Mouse (Mus musculus) thymus, adult 2 months (tissue): Measurements from ENCODE around the gene Rfx8. TPM values are rescaled to one million over a fixed set of nuclear protein-coding genes. Genes with fewer than 3 reads are reported as not detected.

Experiments used
- DNase-seq: peaks from one replicate; pipeline ENCODE4 v3.0.0; 2021
- H3K27ac ChIP-seq: fragments of 200-500 bp; 2 replicates; pipeline ENCODE4 v1.5.1; 2012; ENCODE audit warnings: low read length, control low read depth; ENCODE audit not compliant: control insufficient read depth, insufficient read depth
- H3K27me3 ChIP-seq: fragments of 200-500 bp; 2 replicates; pipeline ENCODE4 v1.6.1; 2012; ENCODE audit warnings: mild to moderate bottlenecking, low read length, moderate library complexity, mixed read lengths; ENCODE audit not compliant: control insufficient read depth, insufficient read depth
- H3K36me3 ChIP-seq: fragments of 200-500 bp; 2 replicates; pipeline ENCODE4 v1.6.1; 2012; ENCODE audit warnings: mild to moderate bottlenecking, low read length, moderate library complexity; ENCODE audit not compliant: control insufficient read depth, insufficient read depth
- H3K4me1 ChIP-seq: fragments of 200-500 bp; replicated peaks from 2 replicates; pipeline ENCODE4 v1.6.1; 2012; ENCODE audit warnings: low read length; ENCODE audit not compliant: control insufficient read depth, insufficient read depth
- H3K4me3 ChIP-seq: fragments of 200-500 bp; 2 replicates; pipeline ENCODE4 v1.5.1; 2012; ENCODE audit warnings: mild to moderate bottlenecking, low read length, control low read depth, moderate library complexity; ENCODE audit not compliant: control insufficient read depth, insufficient read depth
- CTCF ChIP-seq: fragments of 200-500 bp; IDR thresholded peaks from 2 replicates; pipeline ENCODE4 v1.5.1; 2012; ENCODE audit warnings: mild to moderate bottlenecking, control low read depth, low read length, moderate library complexity, borderline replicate concordance; ENCODE audit not compliant: control insufficient read depth, poor library complexity, insufficient read depth; ENCODE audit errors: extremely low read depth
- POLR2A ChIP-seq: fragments of 200-500 bp; IDR thresholded peaks from 2 replicates; pipeline ENCODE4 v1.6.1; 2012; ENCODE audit warnings: mild to moderate bottlenecking, low read length, control low read depth, moderate library complexity; ENCODE audit not compliant: control insufficient read depth, poor library complexity, insufficient read depth; ENCODE audit errors: extremely low read depth
- WGBS: fragments of 180-500 bp; shearing (Covaris S2); methylation state at CpG from one replicate; pipeline ENCODE4 v1.1.7; 2018; 5-methylcytosine and 5-hydroxymethylcytosine counted together
- polyA plus RNA-seq: library from polyadenylated mRNA; depleted of rRNA; stranded (reverse); fragments of >200 nt; gene quantifications from 2 replicates; pipeline ENCODE4 v1.2.3, GENCODE M21; 2012

The Rfx8 gene
- polyA plus RNA-seq, 1 experiment: 0.19 TPM

GRCm38 (mm10) chr1:39760181-39760715 is 39.5 kb upstream of the Rfx8 start:
- no peak for TF ChIP-seq CTCF
- no peak for TF ChIP-seq POLR2A
- H3K36me3 ChIP-seq: no peaks in the 10 kb centered on the region
- no peaks in the 10 kb centered on the region for H3K27me3 ChIP-seq
- no peak for DNase-seq
- no peak overlapping the region for H3K27ac ChIP-seq
- WGBS: 84% methylated on average over 6 of the region's 6 CpGs
- H3K4me1 ChIP-seq: peaks cover 19% of the 10 kb centered on the region
- H3K4me3 ChIP-seq: no peak overlapping the region

GRCm38 (mm10) chr1:39759231-39760175 is 38.7 kb upstream of the Rfx8 start:
- H3K27me3 ChIP-seq: no peaks in the 10 kb centered on the region
- TF ChIP-seq CTCF (no peak), POLR2A (no peak)
- WGBS: 57% methylated on average over 9 of the region's 9 CpGs
- H3K4me1 ChIP-seq: peaks cover 19% of the 10 kb centered on the region
- H3K4me3 ChIP-seq: no peak overlapping the region
- no peak overlapping the region for H3K27ac ChIP-seq
- DNase-seq: no peak
- no peaks in the 10 kb centered on the region for H3K36me3 ChIP-seq

- Histone ChIP-seq H3K27me3 (no peaks in the 10 kb centered on the region), H3K4me3 (no peak overlapping the region), H3K4me1 (peaks cover 19% of the 10 kb centered on the region), H3K27ac (no peak overlapping the region), H3K36me3 (no peaks in the 10 kb centered on the region)
- 89% methylated on average over 9 of the region's 9 CpGs for WGBS
- TF ChIP-seq CTCF (no peak), POLR2A (no peak)
- DNase-seq: no peak
Measured at GRCm38 (mm10) chr1:39758244-39758643, 37.4 kb upstream of the Rfx8 start.

GRCm38 (mm10) chr1:39756952-39757351 is 36.2 kb upstream of the Rfx8 start:
- no peak for DNase-seq
- Histone ChIP-seq H3K27me3 (no peaks in the 10 kb centered on the region), H3K27ac (no peak overlapping the region), H3K36me3 (no peaks in the 10 kb centered on the region), H3K4me3 (no peak overlapping the region), H3K4me1 (peaks cover 14% of the 10 kb centered on the region)
- no peak for TF ChIP-seq POLR2A
- TF ChIP-seq CTCF: no peak
- WGBS: 95% methylated on average over 11 of the region's 11 CpGs

GRCm38 (mm10) chr1:39754224-39754957 is 33.6 kb upstream of the Rfx8 start:
- TF ChIP-seq POLR2A: no peak
- TF ChIP-seq CTCF: no peak
- H3K4me1 ChIP-seq: peaks cover 5% of the 10 kb centered on the region
- no peaks in the 10 kb centered on the region for H3K27me3 ChIP-seq
- no peak overlapping the region for H3K27ac ChIP-seq
- DNase-seq: no peak
- no peaks in the 10 kb centered on the region for H3K36me3 ChIP-seq
- no peak overlapping the region for H3K4me3 ChIP-seq
- 90% methylated on average over 13 of the region's 13 CpGs for WGBS

GRCm38 (mm10) chr1:39751537-39751936 is 30.7 kb upstream of the Rfx8 start:
- no peak for DNase-seq
- Histone ChIP-seq H3K27ac (no peak overlapping the region), H3K36me3 (no peaks in the 10 kb centered on the region), H3K4me3 (no peak overlapping the region), H3K4me1 (peaks cover 6% of the 10 kb centered on the region), H3K27me3 (no peaks in the 10 kb centered on the region)
- no peak for TF ChIP-seq CTCF
- no peak for TF ChIP-seq POLR2A
- 95% methylated on average over 6 of the region's 6 CpGs for WGBS
